25 mouse cellular contexts compared by ENCODE assay signal in the genomic region with DNA sequence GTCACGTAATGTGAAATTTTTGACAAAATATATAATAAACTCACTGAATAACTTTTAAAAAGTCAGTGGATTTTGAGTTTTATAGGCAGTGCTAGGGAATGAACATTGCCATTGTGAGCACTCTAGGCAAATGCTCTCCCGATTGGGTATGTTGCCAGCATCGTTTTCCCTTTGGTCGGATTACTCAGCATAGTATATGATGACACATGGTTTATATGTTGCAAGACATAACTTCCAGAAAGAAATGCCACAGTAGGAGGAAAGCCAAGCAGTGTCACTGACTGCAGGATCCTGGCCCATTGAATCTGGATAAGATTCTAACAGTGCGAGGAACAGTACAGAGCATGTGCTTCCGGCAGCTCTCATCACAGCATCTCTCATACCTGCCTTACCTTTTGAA. TPM values are rescaled to one million over a fixed set of nuclear protein-coding genes. Genes with fewer than 3 reads are reported as not detected.
"Had no signal": no experiment of that assay in that cellular context is flagged by ENCODE, and none has a peak within 500 bp of the region (broad histone marks: within the 10 kb centered on the region; RNA-seq: fewer than 3 reads in every experiment).

No protein-coding gene starts in this region.

- H3K27ac ChIP-seq: kidney, postnatal 0 days; layer of hippocampus, adult 2 months; limb, embryonic 10.5 days; limb, embryonic 13.5 days; liver, embryonic 12.5 days; liver, embryonic 15.5 days; lung, embryonic 15.5 days; neural tube, embryonic 12.5 days; neural tube, embryonic 15.5 days; stomach, embryonic 15.5 days had no signal

- H3K4me1 ChIP-seq: limb, embryonic 10.5 days; limb, embryonic 13.5 days; liver, embryonic 12.5 days; liver, embryonic 15.5 days; lung, embryonic 15.5 days; neural tube, embryonic 12.5 days; neural tube, embryonic 15.5 days; stomach, embryonic 15.5 days had no signal

- H3K27me3 ChIP-seq: limb, embryonic 13.5 days; liver, embryonic 12.5 days; liver, embryonic 15.5 days; lung, embryonic 15.5 days; neural tube, embryonic 12.5 days; neural tube, embryonic 15.5 days; stomach, embryonic 15.5 days had no signal

- H3K4me3 ChIP-seq: layer of hippocampus, adult 2 months; limb, embryonic 10.5 days; limb, embryonic 13.5 days; liver, embryonic 12.5 days; liver, embryonic 15.5 days; lung, embryonic 15.5 days; neural tube, embryonic 12.5 days; neural tube, embryonic 15.5 days; stomach, embryonic 15.5 days had no signal

- DNase-seq: kidney, adult 2 months; kidney, postnatal 25 days; layer of hippocampus, adult 9-11 months; liver; lung, adult 18-20 months; lung, postnatal 14 days; lung, postnatal 4 days; midbrain, embryonic 14.5 days; retina, postnatal 1 day; right cerebral cortex, postnatal 25 days; spleen, adult 18-20 months; thymus, postnatal 25 days had no signal

- H3K36me3 ChIP-seq: limb, embryonic 10.5 days; limb, embryonic 13.5 days; liver, embryonic 12.5 days; liver, embryonic 15.5 days; lung, embryonic 15.5 days; neural tube, embryonic 12.5 days; neural tube, embryonic 15.5 days; stomach, embryonic 15.5 days had no signal

- H3K9me3 ChIP-seq: limb, embryonic 10.5 days; liver, embryonic 12.5 days; liver, embryonic 15.5 days; lung, embryonic 15.5 days; neural tube, embryonic 12.5 days; neural tube, embryonic 15.5 days; stomach, embryonic 15.5 days had no signal

RNA-seq across cellular contexts. Expression of a gene that starts 23.5 kb away (rescaled TPM):
- total RNA-seq: layer of hippocampus, adult 2 months; left cerebral cortex, adult 18-20 months; left cerebral cortex, postnatal 14 days; midbrain, postnatal 0 days had no signal
- polyA plus RNA-seq: neural tube, embryonic 12.5 days had no signal
